Mouse (Mus musculus): ENCODE results near the gene Atp8b2. TPM values are rescaled to one million over a fixed set of nuclear protein-coding genes. Genes with fewer than 3 reads are reported as not detected.

Atp8b2 gene
- total RNA-seq, 1 experiment, result 41.6 TPM

- DNase-seq (ENCODE audit: low read depth, low spot score), result no peak
- peak overlapping the region; percentile 83 for H3K9ac ChIP-seq (ENCODE audit: insufficient read depth, low read depth, low read length, poor library complexity, severe bottlenecking)
- in situ Hi-C loops (cut with MboI; ENCODE audit: low sequenced_read_pairs in 2 of 2, unreplicated experiment in 2 of 2), result no loop called here
- peak overlapping the region; percentile 81 to 88 for H3K4me3 ChIP-seq (ENCODE audit: insufficient read depth in 1 of 2, low read depth in 1 of 2, low read length in 2 of 2, poor library complexity in 1 of 2, severe bottlenecking in 1 of 2)
- no peaks in the 10 kb centered on the region for H3K9me3 ChIP-seq (ENCODE audit: control insufficient read depth, insufficient read depth, low read depth, low read length)
- H3K4me1 ChIP-seq (ENCODE audit: control insufficient read depth in 2 of 2, insufficient read depth in 2 of 2, low read length in 2 of 2, poor library complexity in 1 of 2), result no peaks in the 10 kb centered on the region
- peaks cover 20% of the 10 kb centered on the region for H3K36me3 ChIP-seq (ENCODE audit: control insufficient read depth, insufficient read depth, low read length, poor library complexity, severe bottlenecking)
- H3K27ac ChIP-seq (ENCODE audit: insufficient read depth, low read depth, low read length, poor library complexity, severe bottlenecking), result peak overlapping the region; percentile 76; the same call in 1 of the 2 replicates
- TF ChIP-seq ZNF384 (IDR thresholded peaks at IDR 0.05; ENCODE audit: low read depth, low read length), result no peak
- TF ChIP-seq ZC3H11A (IDR thresholded peaks at IDR 0.05; ENCODE audit: borderline replicate concordance, low read depth, low read length), result no peak
- TF ChIP-seq HCFC1 (IDR thresholded peaks at IDR 0.05; ENCODE audit: borderline replicate concordance, insufficient read depth, low read length), result no peak
- TF ChIP-seq MAFK (IDR thresholded peaks at IDR 0.05; ENCODE audit: insufficient read depth, low read depth, low read length), result no peak
- no peak for TF ChIP-seq CHD2 (IDR thresholded peaks at IDR 0.05; ENCODE audit: low read depth, low read length)
Measured at GRCm38 (mm10) chr3:89999090-89999489, 35.8 kb upstream of the Atp8b2 start.

GRCm38 (mm10) chr3:89998612-89999054 is 35.3 kb upstream of the Atp8b2 start, which contains the start of gene Hax1:
Gene Hax1, minus strand, starts transcription at chr3:89998780.
- TF ChIP-seq HCFC1 (IDR thresholded peaks at IDR 0.05; ENCODE audit: borderline replicate concordance, insufficient read depth, low read length), result peak; percentile 63; the same call in 1 of the 2 replicates
- TF ChIP-seq CHD2 (IDR thresholded peaks at IDR 0.05; ENCODE audit: low read depth, low read length), result no peak; the same call in 1 of the 2 replicates
- peak; percentile 89 for DNase-seq (ENCODE audit: low read depth, low spot score)

GRCm38 (mm10) chr3:89997791-89998495 is 34.6 kb upstream of the Atp8b2 start:
- no peak for TF ChIP-seq HCFC1 (IDR thresholded peaks at IDR 0.05; ENCODE audit: borderline replicate concordance, insufficient read depth, low read length)
- no peak for TF ChIP-seq ZNF384 (IDR thresholded peaks at IDR 0.05; ENCODE audit: low read depth, low read length)
- TF ChIP-seq MAFK (IDR thresholded peaks at IDR 0.05; ENCODE audit: insufficient read depth, low read depth, low read length), result no peak
- no peak for TF ChIP-seq CHD2 (IDR thresholded peaks at IDR 0.05; ENCODE audit: low read depth, low read length)
- TF ChIP-seq ZC3H11A (IDR thresholded peaks at IDR 0.05; ENCODE audit: borderline replicate concordance, low read depth, low read length), result no peak

More at GRCm38 (mm10) chr3:89998612-89999054, 35.3 kb upstream of the Atp8b2 start, which contains the start of gene Hax1:
- Histone ChIP-seq H3K4me1 (ENCODE audit: control insufficient read depth in 2 of 2, insufficient read depth in 2 of 2, low read length in 2 of 2, poor library complexity in 1 of 2) (no peaks in the 10 kb centered on the region), H3K4me3 (ENCODE audit: insufficient read depth in 1 of 2, low read depth in 1 of 2, low read length in 2 of 2, poor library complexity in 1 of 2, severe bottlenecking in 1 of 2) (peak within 1 kb of the TSS; percentile 81 to 88), H3K36me3 (ENCODE audit: control insufficient read depth, insufficient read depth, low read length, poor library complexity, severe bottlenecking) (peaks cover 20% of the 10 kb centered on the region), H3K9ac (ENCODE audit: insufficient read depth, low read depth, low read length, poor library complexity, severe bottlenecking) (peak within 1 kb of the TSS; percentile 87), H3K9me3 (ENCODE audit: control insufficient read depth, insufficient read depth, low read depth, low read length) (no peaks in the 10 kb centered on the region), H3K27ac (ENCODE audit: insufficient read depth, low read depth, low read length, poor library complexity, severe bottlenecking) (peak within 1 kb of the TSS; percentile 76)
- in situ Hi-C loops (cut with MboI; ENCODE audit: low sequenced_read_pairs in 2 of 2, unreplicated experiment in 2 of 2), result no loop called here

GRCm38 (mm10) chr3:89994807-89995515 is 31.7 kb upstream of the Atp8b2 start:
- no peak overlapping the region for H3K9ac ChIP-seq (ENCODE audit: insufficient read depth, low read depth, low read length, poor library complexity, severe bottlenecking)
- H3K36me3 ChIP-seq (ENCODE audit: control insufficient read depth, insufficient read depth, low read length, poor library complexity, severe bottlenecking), result peaks cover 11% of the 10 kb centered on the region
- H3K9me3 ChIP-seq (ENCODE audit: control insufficient read depth, insufficient read depth, low read depth, low read length), result no peaks in the 10 kb centered on the region
- no peak overlapping the region for H3K4me3 ChIP-seq (ENCODE audit: insufficient read depth in 1 of 2, low read depth in 1 of 2, low read length in 2 of 2, poor library complexity in 1 of 2, severe bottlenecking in 1 of 2)
- in situ Hi-C loops (cut with MboI; ENCODE audit: low sequenced_read_pairs in 2 of 2, unreplicated experiment in 2 of 2), result no loop called here
- H3K4me1 ChIP-seq (ENCODE audit: control insufficient read depth in 2 of 2, insufficient read depth in 2 of 2, low read length in 2 of 2, poor library complexity in 1 of 2), result no peaks in the 10 kb centered on the region
- DNase-seq (ENCODE audit: low read depth, low spot score), result no peak
- H3K27ac ChIP-seq (ENCODE audit: insufficient read depth, low read depth, low read length, poor library complexity, severe bottlenecking), result no peak overlapping the region
- TF ChIP-seq MAFK (IDR thresholded peaks at IDR 0.05; ENCODE audit: insufficient read depth, low read depth, low read length), result no peak
- no peak for TF ChIP-seq CHD2 (IDR thresholded peaks at IDR 0.05; ENCODE audit: low read depth, low read length)
- TF ChIP-seq ZC3H11A (IDR thresholded peaks at IDR 0.05; ENCODE audit: borderline replicate concordance, low read depth, low read length), result no peak
- no peak for TF ChIP-seq HCFC1 (IDR thresholded peaks at IDR 0.05; ENCODE audit: borderline replicate concordance, insufficient read depth, low read length)
- TF ChIP-seq ZNF384 (IDR thresholded peaks at IDR 0.05; ENCODE audit: low read depth, low read length), result no peak

More at GRCm38 (mm10) chr3:89997791-89998495, 34.6 kb upstream of the Atp8b2 start:
- peak overlapping the region; percentile 87 for H3K9ac ChIP-seq (ENCODE audit: insufficient read depth, low read depth, low read length, poor library complexity, severe bottlenecking)
- in situ Hi-C loops (cut with MboI; ENCODE audit: low sequenced_read_pairs in 2 of 2, unreplicated experiment in 2 of 2), result no loop called here
- peaks cover 18% of the 10 kb centered on the region for H3K36me3 ChIP-seq (ENCODE audit: control insufficient read depth, insufficient read depth, low read length, poor library complexity, severe bottlenecking)
- no peaks in the 10 kb centered on the region for H3K9me3 ChIP-seq (ENCODE audit: control insufficient read depth, insufficient read depth, low read depth, low read length)
- no peaks in the 10 kb centered on the region for H3K4me1 ChIP-seq (ENCODE audit: control insufficient read depth in 2 of 2, insufficient read depth in 2 of 2, low read length in 2 of 2, poor library complexity in 1 of 2)
- H3K4me3 ChIP-seq (ENCODE audit: insufficient read depth in 1 of 2, low read depth in 1 of 2, low read length in 2 of 2, poor library complexity in 1 of 2, severe bottlenecking in 1 of 2), result peak overlapping the region; percentile 81 to 88
- DNase-seq (ENCODE audit: low read depth, low spot score), result peak; percentile 40
- H3K27ac ChIP-seq (ENCODE audit: insufficient read depth, low read depth, low read length, poor library complexity, severe bottlenecking), result peak overlapping the region; percentile 61

All from ES-E14 (cell line).